Mouse (Mus musculus) spleen, adult 18-20 months (tissue): ENCODE data around the gene Map2k5.
A peak's percentile ranks its signal among the peaks of the same experiment; 100 is the strongest.

Experiments used
- DNase-seq, 2 experiments: peaks; one replicate each; pipeline ENCODE4 v3.0.0; 2022; ENCODE audit warnings: mixed read lengths in 2 of 2

Map2k5 gene

GRCm38 (mm10) chr9:63144502-63145248, 233.0 kb downstream of the Map2k5 start:
- DNase-seq = no peak

- DNase-seq = no peak
Observed at GRCm38 (mm10) chr9:63143641-63144501, 233.8 kb downstream of the Map2k5 start.

- no peak for DNase-seq
Observed at GRCm38 (mm10) chr9:63143227-63143626, 234.5 kb downstream of the Map2k5 start.

- DNase-seq = no peak
Observed at GRCm38 (mm10) chr9:63142335-63143036, 235.2 kb downstream of the Map2k5 start.

- DNase-seq = no peak
Observed at GRCm38 (mm10) chr9:63141641-63142334, 235.9 kb downstream of the Map2k5 start.

GRCm38 (mm10) chr9:63140211-63140610, 237.5 kb downstream of the Map2k5 start:
- no peak for DNase-seq

GRCm38 (mm10) chr9:63139661-63140060, 238.0 kb downstream of the Map2k5 start:
- no peak for DNase-seq

GRCm38 (mm10) chr9:63138481-63138967, 239.2 kb downstream of the Map2k5 start:
- DNase-seq = no peak

GRCm38 (mm10) chr9:63137615-63137915, 240.1 kb downstream of the Map2k5 start:
- no peak for DNase-seq

- DNase-seq = no peak
Observed at GRCm38 (mm10) chr9:63136756-63137614, 240.7 kb downstream of the Map2k5 start.

- no peak for DNase-seq
Observed at GRCm38 (mm10) chr9:63136241-63136640, 241.5 kb downstream of the Map2k5 start.

- DNase-seq = peak in 1 of 2 experiments; percentile 53
Observed at GRCm38 (mm10) chr9:63135801-63136200, 241.9 kb downstream of the Map2k5 start.

- DNase-seq = peak in 1 of 2 experiments; percentile 31
Observed at GRCm38 (mm10) chr9:63135356-63135755, 242.3 kb downstream of the Map2k5 start.

GRCm38 (mm10) chr9:63133659-63134058, 244.0 kb downstream of the Map2k5 start:
- DNase-seq = no peak

- DNase-seq = peak; percentile 90 to 93
Observed at GRCm38 (mm10) chr9:63132673-63133601, 244.8 kb downstream of the Map2k5 start.

- DNase-seq = peak in 1 of 2 experiments; percentile 48
Observed at GRCm38 (mm10) chr9:63131957-63132602, 245.6 kb downstream of the Map2k5 start.

GRCm38 (mm10) chr9:63129641-63130041, 248.1 kb downstream of the Map2k5 start:
- no peak for DNase-seq

GRCm38 (mm10) chr9:63124512-63124911, 253.2 kb downstream of the Map2k5 start:
- DNase-seq = no peak
